Mouse (Mus musculus): ENCODE results near the gene Asb16.

DNA sequence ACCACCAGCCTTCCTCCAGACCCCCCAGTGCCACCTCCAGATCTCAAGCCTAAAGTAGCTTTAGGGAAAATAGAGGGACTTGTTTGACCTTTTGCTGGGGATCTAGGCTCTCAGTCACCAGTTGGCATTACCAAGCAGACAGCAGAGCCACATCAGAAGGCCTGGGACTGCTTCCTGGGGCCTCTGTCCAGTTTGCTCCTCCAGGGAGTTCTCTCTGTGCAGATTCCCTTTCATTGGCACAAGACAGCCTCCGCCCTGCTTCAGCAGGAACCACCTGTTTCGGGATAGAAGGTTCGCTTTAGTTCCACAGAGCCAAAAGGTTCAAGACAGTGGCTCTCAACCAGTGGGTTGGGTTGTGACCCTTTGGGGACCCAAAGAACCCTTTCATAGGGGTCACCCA is 11.1 kb downstream of the Asb16 start:
- TF ChIP-seq CTCF (conservative IDR thresholded peaks at IDR 0.05; ENCODE audit: low read length) (no peak), POU5F1 (IDR thresholded peaks at IDR 0.05; ENCODE audit: borderline replicate concordance, low read length) (no peak)

Measured in E14TG2a.4 (cell line).